Mouse (Mus musculus): Measurements from ENCODE around the gene Dimt1.

DNA sequence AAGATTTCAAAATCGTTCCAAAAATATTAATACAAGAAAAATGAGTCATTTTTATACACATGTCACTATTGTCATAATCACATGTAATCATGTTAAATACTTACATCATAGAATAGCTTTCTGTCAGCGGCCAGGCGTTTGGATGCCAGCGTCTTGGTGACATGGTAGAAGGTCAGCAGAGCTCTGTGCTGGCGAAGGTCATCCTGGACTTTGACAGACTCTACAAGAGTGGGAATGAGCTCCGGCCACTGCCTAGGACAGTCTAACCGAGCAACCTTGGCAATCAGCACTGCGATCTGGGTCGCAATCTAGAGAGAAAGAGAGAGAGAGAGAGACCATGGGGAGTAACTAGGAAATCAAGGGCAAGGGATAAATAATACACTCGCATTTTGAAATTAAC is 36.8 kb upstream of the Dimt1 start:
- TF ChIP-seq CTCF (IDR thresholded peaks at IDR 0.05), result no peak
- no peak for TF ChIP-seq EP300 (IDR thresholded peaks at IDR 0.05)
